Comparison of ENCODE assay signal across 9 mouse cellular contexts in the genomic region with DNA sequence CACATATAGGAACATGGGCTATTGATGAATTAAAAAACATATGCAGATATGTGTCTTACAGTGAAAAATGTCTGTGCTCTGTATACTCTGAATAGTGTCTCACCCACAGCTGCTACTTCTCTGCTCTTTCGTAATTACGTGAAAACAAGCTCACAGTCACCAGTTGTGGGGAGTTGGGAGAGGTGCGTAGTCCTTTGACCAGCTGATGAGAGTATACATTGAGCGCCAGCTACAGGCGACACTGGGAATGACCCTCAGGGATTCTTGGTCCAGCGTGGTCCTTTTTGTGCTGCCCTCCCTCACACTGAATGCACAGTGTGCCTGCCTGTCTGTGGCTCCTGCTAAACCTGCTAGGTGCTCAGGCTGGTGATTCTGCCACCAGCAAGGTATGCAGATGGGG.
DNase-seq lines count a peak whose midpoint lies in the region; ATAC-seq and TF ChIP-seq lines count a peak whose summit lies in the region.
"Had no signal": no experiment of that assay in that cellular context is flagged by ENCODE, and none has a peak within 500 bp of the region (broad histone marks: within the 10 kb centered on the region; RNA-seq: fewer than 3 reads in every experiment).

No protein-coding gene starts in this region.

- H3K27me3 ChIP-seq in thymus, adult 2 months (ENCODE audit: control insufficient read depth, insufficient read depth, low read length) = no peaks in the 10 kb centered on the region
- no peaks in the 10 kb centered on the region for H3K27me3 ChIP-seq in lung, embryonic 14.5 days (ENCODE audit: insufficient read depth, low read length)
- H3K27me3 ChIP-seq: heart, embryonic 13.5 days had no signal

- no peak overlapping the region for H3K4me3 ChIP-seq in thymus, adult 2 months (ENCODE audit: control insufficient read depth, insufficient read depth, low read length)
- H3K4me3 ChIP-seq in lung, embryonic 14.5 days (ENCODE audit: low read depth, low read length) = no peak overlapping the region
- H3K4me3 ChIP-seq: heart, embryonic 13.5 days had no signal

- H3K9ac ChIP-seq in lung, embryonic 14.5 days = no peak overlapping the region
- H3K9ac ChIP-seq: heart, embryonic 13.5 days had no signal

- H3K36me3 ChIP-seq in thymus, adult 2 months (ENCODE audit: control insufficient read depth, insufficient read depth, low read length) = no peaks in the 10 kb centered on the region
- peaks cover 76% of the 10 kb centered on the region for H3K36me3 ChIP-seq in lung, embryonic 14.5 days (ENCODE audit: insufficient read depth)

- H3K9me3 ChIP-seq in lung, embryonic 14.5 days (ENCODE audit: low read depth, low read length) = no peaks in the 10 kb centered on the region
- H3K9me3 ChIP-seq: heart, embryonic 13.5 days had no signal

- WGBS in thymus, adult 2 months = 16% methylated on average over 6 of the region's 6 CpGs
- WGBS in lung, embryonic 14.5 days = 14% methylated on average over 6 of the region's 6 CpGs

- ATAC-seq in lung, embryonic 14.5 days (ENCODE audit: insufficient read depth) = peak; percentile 54

- H3K4me2 ChIP-seq in lung, embryonic 14.5 days = no peak overlapping the region
- H3K4me2 ChIP-seq: heart, embryonic 13.5 days had no signal

- H3K27ac ChIP-seq in thymus, adult 2 months (ENCODE audit: control insufficient read depth, insufficient read depth, low read length) = no peak overlapping the region
- no peak overlapping the region for H3K27ac ChIP-seq in lung, embryonic 14.5 days (ENCODE audit: low read depth)
- H3K27ac ChIP-seq: heart, embryonic 13.5 days had no signal

- TF ChIP-seq CTCF in thymus, adult 2 months (IDR thresholded peaks at IDR 0.05; ENCODE audit: borderline replicate concordance, control insufficient read depth, extremely low read depth, insufficient read depth, low read length, poor library complexity) = no peak
- TF ChIP-seq CTCF in lung, embryonic 14.5 days (IDR thresholded peaks at IDR 0.05; ENCODE audit: low read depth) = peak; percentile 85

- H3K4me1 ChIP-seq in thymus, adult 2 months (replicated peaks; ENCODE audit: control insufficient read depth, insufficient read depth, low read length) = no peaks in the 10 kb centered on the region
- no peaks in the 10 kb centered on the region for H3K4me1 ChIP-seq in lung, embryonic 14.5 days (ENCODE audit: insufficient read depth)
- H3K4me1 ChIP-seq: heart, embryonic 13.5 days had no signal

- no peak for TF ChIP-seq POLR2A in thymus, adult 2 months (IDR thresholded peaks at IDR 0.05; ENCODE audit: control insufficient read depth, extremely low read depth, insufficient read depth, low read length, poor library complexity)

- intact Hi-C loops in heart, postnatal 25 days (cut with DNase I) = no loop called here
- intact Hi-C loops in heart, postnatal 36 days (cut with DNase I) = loop anchor here (2.0 kb wide), 1 partner anchor 416 kb away; no protein-coding TSS in a partner anchor

- DNase-seq in heart, adult 18-20 months = peak; percentile 24 to 71
- DNase-seq in heart, postnatal 25 days (ENCODE audit: low spot score) = no peak
- peak; percentile 5 for DNase-seq in thymus, adult 2 months
- DNase-seq in thymus, postnatal 0 days (ENCODE audit: low spot score) = no peak
- DNase-seq in cerebellum, adult 9-11 months = peak; percentile 36
- DNase-seq in heart, postnatal 36 days = peak; percentile 31 to 43
- peak; percentile 79 for DNase-seq in lung, embryonic 14.5 days
- no peak for DNase-seq in spleen, postnatal 14 days (ENCODE audit: low spot score in 2 of 2)

Comparison
In these comparisons a context has a peak if more than half of its experiments do, and no peak if none do; other contexts are left out.
1. DNase-seq: peak in heart, adult 18-20 months (2 of 2), thymus, adult 2 months (single experiment), cerebellum, adult 9-11 months (single experiment), heart, postnatal 36 days (2 of 2) and lung, embryonic 14.5 days (single experiment); none in heart, postnatal 25 days (single experiment), thymus, postnatal 0 days (single experiment) and spleen, postnatal 14 days (0 of 2).